Mouse (Mus musculus) lung, postnatal 0 days (tissue): ENCODE results near the gene Bfsp2. TPM values are rescaled to one million over a fixed set of nuclear protein-coding genes. Genes with fewer than 3 reads are reported as not detected.

Experiments
- ATAC-seq: fragments of 200-750 bp; cut with Nextera tagmentation; 2 replicates; pipeline ENCODE4 v1.8.0; 2017; ENCODE audit warnings: moderate library complexity
- DNase-seq: peaks from one replicate; pipeline ENCODE4 v3.0.0-alpha.2; 2016; ENCODE audit warnings: low spot score
- H3K27ac ChIP-seq: fragments of 300-500 bp; sonication (generic); 2 replicates; pipeline ENCODE4 v1.5.1; 2014; ENCODE audit warnings: antibody characterized with exemption, mild to moderate bottlenecking, low read length, mixed read lengths
- H3K27me3 ChIP-seq: fragments of 300-500 bp; sonication (generic); replicated peaks from 2 replicates; pipeline ENCODE4 v1.6.1; 2014; ENCODE audit warnings: low read length, mixed read lengths; ENCODE audit not compliant: insufficient read depth
- H3K36me3 ChIP-seq: fragments of 300-500 bp; sonication (generic); 2 replicates; pipeline ENCODE4 v1.6.1; 2014; ENCODE audit warnings: low read length, mixed read lengths; ENCODE audit not compliant: insufficient read depth
- H3K4me1 ChIP-seq: fragments of 300-500 bp; sonication (generic); 2 replicates; pipeline ENCODE4 v1.6.1; 2014; ENCODE audit warnings: antibody characterized with exemption, low read depth, low read length, mixed read lengths; ENCODE audit not compliant: insufficient read depth
- H3K4me2 ChIP-seq: fragments of 300-500 bp; sonication (generic); replicated peaks from 2 replicates; pipeline ENCODE4 v1.6.1; 2014; ENCODE audit warnings: low read depth, mild to moderate bottlenecking, low read length, moderate library complexity, mixed read lengths
- H3K4me3 ChIP-seq: fragments of 300-500 bp; sonication (generic); 2 replicates; pipeline ENCODE4 v1.5.1; 2014; ENCODE audit warnings: low read depth, low read length
- H3K9ac ChIP-seq: fragments of 300-500 bp; sonication (generic); replicated peaks from 2 replicates; pipeline ENCODE4 v1.6.1; 2014; ENCODE audit warnings: low read depth, mild to moderate bottlenecking
- H3K9me3 ChIP-seq: fragments of 300-500 bp; sonication (generic); 2 replicates; pipeline ENCODE4 v1.6.1; 2016; ENCODE audit warnings: low read length, mixed read lengths
- CTCF ChIP-seq: IDR thresholded peaks from 2 replicates; pipeline ENCODE4 v1.5.1; 2016; ENCODE audit warnings: antibody characterized with exemption, mild to moderate bottlenecking
- EP300 ChIP-seq: IDR thresholded peaks from 2 replicates; pipeline ENCODE4 v1.6.1; 2016; ENCODE audit warnings: antibody characterized with exemption, mild to moderate bottlenecking, control low read depth
- WGBS: fragments of 180-500 bp; shearing (Covaris S2); extraction: QIAGEN DNeasy Blood & Tissue Kit; methylation state at CpG from one replicate; pipeline ENCODE4 v1.1.7; 2014; 5-methylcytosine and 5-hydroxymethylcytosine counted together
- polyA plus RNA-seq: library from polyadenylated mRNA; unstranded; fragments of >200 nt; fragmentation: Nextera tagmentation; extraction: Ambion mirVana; gene quantifications from 2 replicates; pipeline ENCODE4 v1.2.1, GENCODE M21; 2015

The Bfsp2 gene
- polyA plus RNA-seq, 1 experiment from 2014 or later, result 0.30 TPM

DNA sequence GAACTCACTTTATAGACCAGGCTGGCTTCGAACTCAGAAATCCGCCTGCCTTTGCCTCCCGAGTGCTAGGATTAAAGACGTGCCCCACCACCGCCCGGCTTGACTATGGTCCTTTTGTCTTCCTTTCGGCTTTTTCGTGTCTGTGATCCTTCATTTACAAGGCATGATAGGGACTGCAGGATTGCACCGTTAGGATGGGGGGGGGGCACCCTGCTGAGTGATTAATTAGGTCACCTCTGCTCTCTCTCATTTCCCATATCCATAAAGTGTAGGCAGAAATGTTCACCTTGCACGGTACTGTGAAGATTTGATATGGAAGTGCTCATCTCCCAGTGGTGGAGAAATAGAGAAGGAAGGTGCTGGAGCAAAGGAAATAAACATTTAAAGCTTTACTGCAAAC lies 101.5 kb downstream of the Bfsp2 start:
- TF ChIP-seq CTCF (no peak), EP300 (no peak)
- ATAC-seq (no peak), DNase-seq (no peak)
- H3K4me1 ChIP-seq, result no peaks in the 10 kb centered on the region
- H3K36me3 ChIP-seq, result no peaks in the 10 kb centered on the region
- H3K27me3 ChIP-seq, result no peaks in the 10 kb centered on the region
- no peak overlapping the region for H3K4me2 ChIP-seq
- H3K9ac ChIP-seq, result no peak overlapping the region
- H3K4me3 ChIP-seq, result no peak overlapping the region
- no peak overlapping the region for H3K27ac ChIP-seq
- 62% methylated on average over 10 of the region's 10 CpGs for WGBS
- H3K9me3 ChIP-seq, result no peaks in the 10 kb centered on the region

- WGBS, result 54% methylated on average over 7 of the region's 7 CpGs
- H3K9me3 ChIP-seq, result no peaks in the 10 kb centered on the region
- no peaks in the 10 kb centered on the region for H3K4me1 ChIP-seq
- TF ChIP-seq EP300 (no peak), CTCF (no peak)
- no peaks in the 10 kb centered on the region for H3K36me3 ChIP-seq
- no peak overlapping the region for H3K27ac ChIP-seq
- no peaks in the 10 kb centered on the region for H3K27me3 ChIP-seq
- H3K4me2 ChIP-seq, result no peak overlapping the region
- ATAC-seq, result no peak
- DNase-seq, result no peak
- H3K4me3 ChIP-seq, result no peak overlapping the region
- no peak overlapping the region for H3K9ac ChIP-seq
These were observed 103.6 kb downstream of the Bfsp2 start for GRCm38 (mm10) chr9:103376346-103377320.

Other genes with a start within 250 kb of the Bfsp2 start
- 523 and 670 TPM in 2 replicates for gene Trf, start 250.0 kb downstream of the Bfsp2 start, polyA plus RNA-seq
- 1.4 and 2.0 TPM in 2 replicates for gene 1300017J02Rik, start 175.3 kb downstream of the Bfsp2 start, polyA plus RNA-seq
- gene Topbp1, start 175.2 kb downstream of the Bfsp2 start, polyA plus RNA-seq, result 14.9 and 15.7 TPM in 2 replicates
- gene Cdv3, start 114.6 kb downstream of the Bfsp2 start, polyA plus RNA-seq, result 60.2 and 63.9 TPM in 2 replicates